Mouse (Mus musculus): ENCODE results near the gene Syt11.
"Not testable (repeated sequence)": the region's sequence is repeated elsewhere in the genome, so short reads cannot be mapped to it uniquely, and the experiment has no call there.

Gene Syt11

DNA sequence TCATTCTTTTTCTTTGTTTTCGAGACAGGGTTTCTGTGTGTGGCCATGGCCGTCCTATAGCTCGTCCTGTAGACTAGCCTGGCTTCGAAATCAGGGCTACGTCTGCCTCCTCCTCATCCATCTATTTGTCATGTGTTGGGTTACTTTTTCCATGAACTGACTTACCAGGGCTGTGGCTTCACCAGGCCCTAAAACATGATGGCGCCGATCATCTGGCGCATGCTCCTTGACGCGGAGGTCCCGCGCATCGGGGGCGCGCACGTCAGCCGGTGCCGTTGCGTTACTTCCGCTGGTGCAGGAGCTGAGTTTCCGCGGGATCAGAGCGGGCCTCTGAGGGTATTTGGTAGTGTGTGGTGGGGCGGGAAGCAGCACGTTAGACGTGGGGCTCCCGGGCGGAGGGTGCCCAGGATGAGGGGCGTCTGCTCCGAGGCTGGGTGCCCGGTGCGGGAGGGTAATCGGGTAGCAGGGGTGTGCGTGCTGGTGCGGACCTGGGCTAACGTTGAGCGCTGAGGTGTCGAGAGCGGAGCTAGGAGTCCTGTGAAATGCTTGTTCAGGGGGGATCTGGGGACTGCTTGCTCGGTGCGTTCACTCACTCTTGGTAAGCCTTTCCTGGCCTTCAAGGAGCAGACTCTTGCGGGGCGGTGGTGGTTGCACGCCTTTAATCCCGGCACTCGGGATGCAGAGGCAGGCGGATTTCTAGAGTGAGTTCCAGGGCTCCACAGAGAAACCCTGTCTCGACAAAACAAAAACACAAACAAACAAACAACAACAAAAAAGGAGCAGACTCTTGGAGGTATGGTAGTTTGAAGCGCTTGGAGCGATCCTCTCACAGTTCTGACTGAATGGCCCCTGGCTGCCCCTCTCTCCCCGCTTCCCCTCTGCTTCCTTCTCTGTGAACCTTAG lies at the start of gene Syt11:
TSS of gene Syt11 (minus strand) at position 226 of the 903 bp plus-strand sequence.
- DNase-seq = peak; percentile 50

DNA sequence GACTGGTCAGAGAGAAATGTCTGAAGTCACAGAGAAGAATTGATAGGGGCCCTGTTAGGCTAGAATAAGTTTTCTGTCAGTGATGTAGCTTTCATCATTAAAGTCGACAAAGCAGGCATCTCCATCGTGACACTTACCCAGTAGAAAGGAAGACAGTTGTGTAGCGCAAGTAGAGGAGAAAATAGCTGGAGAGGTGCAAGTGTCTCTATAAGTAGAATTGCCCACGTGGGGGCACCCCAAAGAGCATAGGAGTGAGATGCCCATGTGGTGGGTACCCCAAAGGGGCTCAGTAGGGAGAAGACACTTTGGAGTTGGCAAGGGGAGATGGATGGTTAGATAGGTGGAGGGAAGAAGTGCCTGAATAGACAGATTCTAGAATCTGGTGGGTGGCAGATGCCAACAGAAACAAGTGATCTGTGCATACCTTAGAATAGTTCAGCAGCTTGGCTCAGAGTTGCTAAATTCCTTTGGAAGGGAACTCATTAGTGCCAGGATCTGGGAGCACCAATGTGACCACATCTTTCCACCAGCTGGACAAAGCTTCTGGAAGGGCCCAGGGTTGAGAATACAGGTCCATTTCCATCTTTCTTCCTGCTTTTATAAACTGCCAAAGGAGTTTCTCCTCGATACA lies 29.1 kb upstream of the Syt11 start:
- DNase-seq = no peak

DNA sequence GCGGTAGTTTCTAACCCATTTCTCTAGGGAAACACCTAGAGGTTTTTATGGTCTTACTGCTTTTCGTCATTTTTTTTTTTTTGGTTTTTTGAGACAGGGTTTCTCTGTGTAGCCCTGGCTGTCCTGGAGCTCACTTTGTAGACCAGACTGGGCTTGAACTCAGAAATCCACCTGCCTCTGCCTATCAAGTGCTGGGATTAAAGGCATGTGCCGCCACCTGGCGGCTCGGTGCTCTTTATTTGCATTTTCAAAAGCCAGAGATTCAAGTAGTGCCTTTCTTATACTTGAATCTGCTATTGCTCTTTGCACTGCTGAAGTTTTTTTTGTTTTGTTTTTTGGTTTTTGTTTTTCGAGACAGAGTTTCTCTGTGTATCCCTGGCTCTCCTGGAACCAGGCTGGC lies 22.5 kb upstream of the Syt11 start:
- DNase-seq = not testable (repeated sequence)

DNA sequence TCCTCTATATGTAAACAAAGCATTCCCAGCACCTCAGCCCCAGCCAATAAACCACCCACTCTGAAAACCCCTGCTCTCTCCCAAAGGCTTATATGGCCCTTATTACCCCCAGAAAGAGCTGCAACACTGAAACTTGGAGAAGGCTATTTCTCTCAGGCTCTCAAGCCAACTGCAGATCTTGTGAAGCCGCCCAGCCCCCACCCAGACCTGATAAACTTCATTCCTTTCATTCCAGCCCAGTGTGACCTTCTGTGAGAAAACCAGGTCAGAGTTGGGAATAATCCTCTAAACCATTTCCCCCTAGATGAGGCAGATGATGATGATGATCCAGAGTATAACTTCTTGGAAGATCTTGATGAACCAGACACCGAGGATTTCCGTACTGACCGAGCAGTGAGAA lies 13.1 kb upstream of the Syt11 start:
- not testable (repeated sequence) for DNase-seq

DNA sequence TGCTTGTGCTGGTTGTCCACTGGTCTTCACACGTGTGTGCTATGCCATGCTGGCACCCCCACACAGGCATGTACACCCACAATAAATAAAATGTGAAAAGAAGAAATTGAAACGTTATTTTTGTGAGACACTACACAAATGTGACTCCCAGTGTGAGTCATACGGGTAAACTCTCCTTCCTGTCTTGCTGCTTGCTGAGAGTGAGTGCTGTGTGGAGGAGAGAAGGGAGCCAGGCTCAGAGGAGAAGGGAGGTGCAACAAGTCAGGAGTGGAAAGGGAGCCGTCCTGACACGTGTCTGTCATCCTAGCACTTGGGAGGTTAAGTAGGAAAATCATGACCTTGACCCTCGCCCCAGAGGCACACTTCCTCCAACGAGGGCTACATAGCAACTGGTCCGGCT lies 11.8 kb upstream of the Syt11 start:
- DNase-seq = not testable (repeated sequence)

DNA sequence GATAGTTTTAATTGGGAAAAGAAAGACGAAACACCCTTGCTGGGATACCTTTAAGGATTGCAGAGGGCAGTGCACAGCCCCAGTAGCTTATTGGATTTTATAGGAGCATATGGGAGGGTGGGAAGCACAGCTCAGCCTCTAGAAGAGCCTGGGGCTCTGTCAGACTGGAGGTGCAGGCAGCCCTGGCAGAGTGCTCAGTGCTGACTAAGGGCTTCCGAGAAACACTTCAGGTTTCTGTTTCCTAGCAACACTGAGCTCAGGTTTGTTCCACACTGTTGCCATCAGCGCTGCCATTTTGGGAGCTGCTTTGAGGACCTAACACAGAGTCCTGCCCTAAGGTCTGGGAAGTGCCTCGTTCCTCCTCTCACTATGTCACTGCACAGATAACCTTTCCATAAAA lies 11.4 kb upstream of the Syt11 start:
- not testable (repeated sequence) for DNase-seq

DNA sequence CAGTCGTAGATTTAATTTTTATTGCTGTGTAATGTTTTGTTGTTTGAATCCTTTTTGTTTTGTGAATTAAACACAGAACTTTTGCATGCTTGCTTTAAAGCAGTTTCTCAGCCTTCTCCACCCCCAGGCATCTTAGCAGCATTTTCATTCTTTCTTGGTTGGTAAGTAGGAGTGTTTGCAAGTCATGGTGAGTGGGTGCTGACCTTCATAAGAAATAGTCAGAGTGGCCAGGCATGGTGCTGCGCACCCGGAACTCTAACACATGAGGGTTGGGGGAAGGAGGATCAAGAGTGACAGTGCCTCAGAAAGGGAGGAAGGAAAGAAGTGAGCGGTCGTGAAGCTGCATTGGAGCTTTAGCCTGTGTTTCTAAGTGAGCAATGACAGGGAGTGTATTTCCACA lies 9.9 kb upstream of the Syt11 start:
- DNase-seq = no peak

DNA sequence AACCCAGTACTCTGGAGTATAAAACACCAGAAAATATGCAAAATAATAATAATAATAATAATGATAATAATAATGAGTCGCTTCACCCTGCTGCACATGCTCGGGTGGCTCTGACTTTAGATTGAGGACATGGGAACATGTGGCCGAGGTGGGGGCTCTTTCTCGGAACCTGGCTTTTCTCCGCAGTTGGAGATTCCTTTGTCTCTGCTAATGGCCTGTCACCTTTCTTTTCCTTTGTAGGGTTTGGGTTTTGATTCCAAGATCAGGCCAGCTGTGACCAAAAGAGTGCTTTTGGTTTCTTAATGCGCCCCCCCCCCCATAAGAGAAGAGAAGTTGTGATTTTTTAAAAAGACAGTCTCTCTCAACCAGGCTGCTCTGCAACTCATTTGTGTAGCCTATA lies 1.8 kb downstream of the Syt11 start:
- DNase-seq = not testable (repeated sequence)

DNA sequence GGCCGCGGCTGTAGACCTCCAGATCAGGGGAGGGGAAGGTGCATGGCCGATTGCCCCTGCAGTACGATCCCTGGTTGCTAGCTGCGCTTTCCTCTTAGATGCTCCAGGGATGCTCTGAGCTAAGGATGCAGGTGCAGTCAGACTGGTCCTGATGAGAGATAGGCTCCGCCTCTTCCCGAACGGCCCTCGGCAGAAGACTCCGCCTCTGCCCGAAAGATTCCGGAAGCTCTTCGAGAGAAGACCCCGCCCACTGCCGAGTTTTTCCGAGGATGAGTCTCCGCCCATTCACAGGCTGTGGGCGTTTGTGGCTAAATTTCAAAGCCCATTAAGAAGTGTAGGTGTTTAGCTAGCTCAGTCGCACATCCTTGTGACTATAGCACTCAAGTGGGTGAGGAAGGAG lies 2.6 kb downstream of the Syt11 start:
- DNase-seq = peak; percentile 97

DNA sequence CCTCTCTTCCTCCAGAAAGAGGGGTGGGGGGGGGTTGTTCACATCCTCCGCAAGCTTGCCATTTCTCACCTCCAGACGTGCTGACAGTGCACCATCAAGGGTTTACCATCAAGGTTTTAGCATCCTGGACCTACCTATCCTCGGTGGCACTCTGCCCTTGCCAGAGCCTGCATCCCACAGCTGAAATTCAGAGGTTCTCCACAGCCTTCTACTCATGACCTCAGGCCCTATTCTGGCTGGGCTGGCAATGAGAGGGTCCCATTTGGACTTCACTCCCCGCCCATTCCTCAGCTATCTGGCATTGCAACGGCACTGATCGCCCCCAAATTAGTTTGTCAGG lies 3.1 kb downstream of the Syt11 start:
- DNase-seq = not testable (repeated sequence)

DNA sequence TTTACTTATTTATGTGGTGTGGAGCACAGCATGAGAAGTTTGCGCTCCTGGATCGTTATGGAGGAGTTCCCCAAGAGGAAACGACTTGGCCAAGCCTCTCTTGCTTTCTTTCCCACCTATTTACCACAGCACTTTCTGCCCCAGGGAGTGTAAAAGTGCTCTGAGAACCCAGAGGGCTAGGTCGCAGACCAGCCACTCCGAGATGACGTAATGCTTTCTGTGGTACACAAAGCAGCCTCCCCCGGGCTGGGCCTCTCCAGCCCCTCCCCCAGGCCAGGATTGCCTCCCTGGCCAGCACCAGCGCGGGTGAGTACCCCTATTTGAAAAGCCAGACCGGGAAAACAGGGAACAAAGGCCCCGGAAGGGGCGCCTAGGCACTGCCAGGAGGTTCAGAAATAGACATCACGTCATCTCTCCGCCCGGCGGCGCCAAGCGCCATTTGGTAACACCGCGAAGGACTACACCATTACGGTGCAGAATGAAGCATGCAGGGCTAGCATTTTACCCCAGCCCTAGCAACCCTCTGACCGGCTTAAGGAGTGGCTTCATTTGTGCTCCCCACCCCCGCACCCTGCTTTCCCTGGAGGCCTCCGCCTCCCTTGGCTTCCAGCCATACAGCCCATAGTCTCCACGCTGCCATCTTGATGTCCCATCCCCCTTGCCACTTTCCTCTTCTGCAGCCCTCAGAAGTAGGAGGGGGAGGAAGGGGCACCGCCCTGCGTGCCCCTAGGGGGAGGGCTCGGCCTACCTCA lies 3.6 kb downstream of the Syt11 start:
- peak; percentile 90 for DNase-seq

DNA sequence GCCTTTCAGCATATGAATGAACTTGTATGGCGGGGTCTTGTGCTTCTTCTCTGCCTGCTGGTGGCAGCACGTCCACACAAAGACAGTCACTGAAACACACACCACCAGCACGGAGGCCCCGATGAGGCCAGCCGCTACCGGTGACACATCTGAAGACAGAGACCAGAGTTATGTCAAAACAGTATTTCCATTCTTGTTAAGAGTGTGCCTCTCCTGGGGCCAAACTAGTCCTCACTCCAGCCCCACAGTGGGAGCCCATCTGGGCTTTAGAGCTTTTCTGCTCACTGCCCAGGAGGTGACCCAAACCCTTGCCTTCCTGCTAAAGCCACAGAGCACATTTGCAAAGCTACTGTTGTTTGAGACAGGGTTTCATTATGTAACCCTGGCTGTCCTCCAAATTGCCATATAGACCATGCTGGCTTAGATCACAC lies 12.5 kb downstream of the Syt11 start:
- DNase-seq = peak; percentile 34

DNA sequence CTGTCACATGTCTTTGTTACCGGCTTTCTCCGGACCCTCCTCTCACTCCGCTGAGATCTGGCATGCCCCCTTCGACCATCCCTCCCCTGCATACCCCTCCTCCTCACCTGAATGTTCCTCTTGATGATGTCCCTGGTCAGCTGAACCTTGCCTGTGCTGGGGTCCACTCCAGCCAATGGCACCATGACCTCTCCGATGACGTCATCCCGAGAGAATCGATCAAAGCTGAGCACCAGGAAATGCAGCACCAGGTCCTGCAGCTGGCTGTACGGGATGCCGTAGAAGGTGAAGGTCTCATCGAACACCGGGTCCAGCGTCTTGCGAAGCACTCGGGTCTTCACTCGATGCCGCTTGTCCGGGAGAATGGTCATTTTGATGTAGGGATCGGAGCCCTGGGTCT lies 13.3 kb downstream of the Syt11 start:
- no peak for DNase-seq

DNA sequence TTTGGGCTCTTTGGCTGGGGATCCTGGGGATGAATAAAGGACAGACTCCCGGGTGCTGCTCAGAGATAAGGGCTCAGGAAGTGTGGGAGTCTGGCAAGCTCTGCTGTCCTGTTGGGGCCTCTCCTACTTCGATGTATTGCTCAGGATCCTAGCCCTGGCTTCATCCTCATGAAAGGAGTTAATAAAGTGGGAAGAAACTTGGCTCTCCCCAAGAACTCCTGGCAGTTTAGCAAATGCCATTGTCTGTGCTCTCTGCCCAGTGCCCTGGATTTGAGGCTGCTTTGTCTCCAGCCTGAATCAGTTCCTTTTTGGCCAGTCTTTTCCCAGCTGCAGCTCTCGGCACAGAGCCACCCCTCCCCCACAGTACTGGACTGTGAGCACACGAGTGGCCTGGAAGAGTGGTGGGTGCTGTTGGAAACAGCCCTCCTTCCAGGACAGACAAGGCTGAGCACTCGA lies 16.9 kb downstream of the Syt11 start:
- peak; percentile 75 for DNase-seq

DNA sequence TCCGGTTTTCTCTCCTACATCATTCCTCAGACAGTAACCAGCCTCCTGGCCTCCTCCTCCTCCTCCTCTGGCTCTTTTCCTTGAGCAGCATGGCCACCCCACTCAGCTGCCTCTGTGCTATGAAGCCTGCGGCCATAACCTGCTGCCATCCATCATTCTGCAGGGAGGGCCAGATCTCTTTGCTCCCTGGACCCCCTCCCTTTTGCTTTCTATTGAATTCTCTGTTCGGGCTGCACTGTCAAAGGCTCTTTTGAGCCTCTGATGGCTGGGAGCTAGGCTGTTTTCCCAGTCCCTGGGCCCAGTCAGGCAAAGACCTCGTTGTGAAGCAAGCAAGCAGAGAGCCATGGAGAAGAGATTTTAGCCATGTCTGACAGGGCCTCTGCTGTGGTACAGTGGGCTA lies 18.7 kb downstream of the Syt11 start:
- no peak for DNase-seq

DNA sequence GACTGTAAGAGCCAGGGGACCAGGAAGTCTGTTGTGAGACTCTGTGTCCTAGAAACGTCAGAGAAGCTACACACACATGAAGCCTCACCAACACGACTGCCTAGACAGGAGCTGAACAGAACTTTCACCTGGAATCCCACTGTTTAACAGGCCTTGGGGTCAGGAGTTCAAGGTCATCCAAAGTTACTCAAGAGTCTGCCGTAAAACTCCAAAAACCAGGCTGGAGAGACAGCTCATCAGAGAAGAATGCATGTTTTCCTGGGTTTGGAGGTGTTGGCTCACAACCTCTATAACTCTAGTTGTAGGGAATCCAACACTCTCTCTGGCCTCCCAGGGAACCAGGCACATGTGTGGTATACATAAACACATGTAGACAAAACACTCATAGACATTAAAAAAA lies 19.4 kb downstream of the Syt11 start:
- no peak for DNase-seq

DNA sequence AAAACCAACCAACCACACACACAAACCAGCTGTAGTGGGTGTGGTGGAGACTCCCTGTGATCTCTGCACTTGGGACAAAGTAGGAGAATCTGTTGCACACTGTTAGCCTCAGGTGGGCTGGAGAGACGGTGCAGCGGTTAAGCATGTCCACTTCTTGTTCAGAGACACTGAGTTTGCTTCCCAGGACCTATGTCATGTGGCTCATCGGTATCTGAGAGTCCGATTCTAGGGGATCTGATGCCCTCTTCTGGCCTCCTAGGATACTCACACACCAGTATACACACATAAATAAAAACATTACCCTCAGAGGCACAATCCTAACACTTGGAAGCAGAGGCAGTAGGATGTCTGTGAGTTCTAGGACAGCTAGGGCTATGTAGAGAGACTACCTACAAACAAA lies 20.7 kb downstream of the Syt11 start:
- no peak for DNase-seq

DNA sequence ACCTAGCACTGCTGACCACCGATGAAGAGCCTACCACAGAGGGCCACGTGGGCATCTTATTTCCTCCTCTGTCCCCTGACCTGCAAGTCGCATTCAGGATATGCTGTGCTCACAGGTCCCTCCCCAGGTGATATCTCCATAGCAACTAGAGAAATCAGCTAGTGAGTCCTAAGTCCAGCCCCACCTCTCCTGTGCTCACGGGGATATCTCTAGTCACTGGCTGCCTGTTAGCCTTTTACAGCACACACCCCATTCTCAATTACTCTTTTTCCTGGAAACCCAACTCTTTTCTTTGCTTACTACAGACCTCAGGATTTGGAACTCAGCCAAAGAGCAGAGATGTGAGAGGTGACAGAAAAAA lies 28.1 kb downstream of the Syt11 start:
- no peak for DNase-seq

DNA sequence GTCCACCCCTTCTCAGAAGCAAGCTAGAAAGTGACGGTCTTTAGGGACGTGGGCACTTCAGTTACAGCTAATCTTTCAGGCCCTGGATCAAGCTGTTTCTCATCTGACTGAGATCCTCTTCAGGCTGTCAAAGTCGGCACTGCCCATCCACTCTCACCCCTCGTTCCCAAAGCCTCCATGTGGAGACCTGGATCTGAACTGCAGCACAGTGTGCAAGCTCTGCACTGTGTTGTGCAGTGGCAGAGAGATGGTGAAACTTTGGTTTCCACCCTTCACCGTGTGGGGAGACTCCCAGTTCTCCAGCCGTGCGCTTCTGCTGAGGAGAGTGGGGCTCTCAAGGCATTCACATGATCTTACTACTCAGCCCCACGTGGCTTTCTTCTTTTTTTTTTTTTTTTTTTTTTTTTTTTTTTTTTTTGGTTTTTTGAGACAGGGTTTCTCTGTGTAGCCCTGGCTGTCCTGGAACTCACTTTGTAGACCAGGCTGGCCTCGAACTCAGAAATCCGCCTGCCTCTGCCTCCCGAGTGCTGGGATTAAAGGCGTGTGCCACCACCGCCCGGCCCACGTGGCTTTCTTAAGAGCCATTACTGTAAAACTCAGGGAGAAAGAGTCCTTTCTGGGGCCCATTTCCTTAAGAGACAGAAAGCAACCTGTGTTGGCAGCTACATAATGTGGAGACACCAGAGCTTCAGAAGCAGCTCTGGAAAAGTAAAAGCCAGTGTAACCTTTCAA lies 28.7 kb downstream of the Syt11 start:
- no peak for DNase-seq

DNA sequence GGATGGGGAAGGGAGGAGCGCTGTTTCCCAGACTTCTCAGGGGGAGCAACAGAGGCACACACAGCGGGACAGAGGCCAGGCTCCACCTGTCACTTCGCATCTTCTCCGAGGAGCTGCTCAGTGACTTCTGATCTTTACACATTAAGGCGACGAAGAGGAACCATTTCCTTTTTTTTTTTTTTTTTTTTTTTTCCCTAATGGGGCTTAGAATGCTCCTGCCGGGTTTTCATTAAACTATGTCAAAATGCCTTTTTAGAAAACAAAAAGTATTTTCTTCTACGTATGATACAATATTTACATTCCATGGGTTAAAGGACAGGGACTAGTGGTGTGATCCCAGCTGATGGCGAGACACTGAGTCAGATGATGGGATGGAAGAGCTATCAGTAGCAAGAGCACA lies 29.4 kb downstream of the Syt11 start:
- DNase-seq = no peak

DNA sequence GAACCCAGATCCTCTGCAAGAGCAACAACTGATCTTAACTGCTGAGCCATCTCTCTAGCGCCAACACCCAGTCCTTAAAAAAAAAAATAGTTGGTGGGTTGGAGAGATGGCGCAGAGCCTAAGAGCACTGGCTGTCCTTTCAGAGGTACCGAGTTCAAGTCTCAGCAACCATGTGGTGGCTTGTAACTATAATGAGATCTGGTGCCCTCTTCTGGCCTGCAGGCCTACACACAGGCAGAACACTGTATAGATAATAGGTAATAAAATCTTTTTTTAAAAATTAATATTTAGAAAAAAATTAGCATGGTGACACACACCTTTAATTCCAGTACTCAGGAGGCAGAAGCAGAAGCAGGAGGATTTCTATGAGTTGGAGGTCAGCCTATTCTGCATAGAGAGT lies 34.8 kb downstream of the Syt11 start:
- DNase-seq = no peak

DNA sequence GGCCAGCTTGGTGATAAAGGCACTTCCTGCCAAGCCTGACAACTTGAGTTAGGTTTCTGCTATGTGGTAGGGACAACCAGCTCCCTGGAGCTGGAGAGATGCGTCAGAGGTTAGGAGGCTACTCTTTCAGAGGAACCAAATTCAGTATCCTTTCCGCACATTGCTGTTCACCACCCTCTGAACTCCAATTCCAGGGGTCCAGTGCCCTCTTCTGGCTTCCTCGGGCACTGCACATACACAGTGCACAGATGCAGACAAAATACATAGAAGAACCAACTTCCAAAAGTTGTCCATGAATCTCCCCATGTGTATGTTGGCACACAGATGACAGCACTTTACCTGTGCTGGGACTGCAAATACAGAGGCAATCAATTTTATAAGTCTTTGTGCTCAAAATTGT lies 36.3 kb downstream of the Syt11 start:
- no peak for DNase-seq

DNA sequence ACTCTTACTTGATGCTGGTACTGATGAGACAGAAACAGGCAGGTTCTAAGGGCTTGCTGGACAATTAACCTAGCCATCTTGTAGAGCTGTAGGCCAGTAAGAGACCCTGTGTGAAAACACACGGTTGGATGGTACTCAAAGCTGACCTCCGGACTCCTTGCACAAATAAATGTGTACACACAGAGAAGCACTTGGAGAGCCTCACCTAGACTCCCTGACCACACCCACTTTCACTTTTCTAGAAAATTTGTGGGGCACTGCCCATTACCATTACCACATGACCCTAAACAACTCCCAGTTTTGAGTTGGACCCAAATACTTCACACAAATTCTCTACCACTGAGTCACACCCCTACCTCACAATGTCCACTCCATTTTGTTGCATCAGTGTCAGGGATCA lies 38.4 kb downstream of the Syt11 start:
- DNase-seq = no peak

Data from cerebellum, adult 11-12 months (tissue).